Mouse (Mus musculus) ovary, postnatal 10 days (tissue): ENCODE results near the gene Tmem104.

ENCODE experiments used
- DNase-seq: peaks from one replicate; pipeline ENCODE4 v3.0.0; 2022; ENCODE audit warnings: low spot score

Tmem104 gene

GRCm38 (mm10) chr11:115231924-115232323 is 44.6 kb downstream of the Tmem104 start:
- DNase-seq, result no peak

- no peak for DNase-seq
Measured at GRCm38 (mm10) chr11:115232889-115233288, 45.6 kb downstream of the Tmem104 start.

GRCm38 (mm10) chr11:115233526-115234290 is 46.4 kb downstream of the Tmem104 start:
- DNase-seq, result no peak

- no peak for DNase-seq
Measured at GRCm38 (mm10) chr11:115234320-115235044, 47.2 kb downstream of the Tmem104 start.

- DNase-seq, result no peak
Measured at GRCm38 (mm10) chr11:115236570-115236969, 49.3 kb downstream of the Tmem104 start.

- DNase-seq, result no peak
Measured at GRCm38 (mm10) chr11:115241402-115241801, 54.1 kb downstream of the Tmem104 start.

- DNase-seq, result no peak
Measured at GRCm38 (mm10) chr11:115242746-115243145, 55.5 kb downstream of the Tmem104 start.

- no peak for DNase-seq
Measured at GRCm38 (mm10) chr11:115243783-115244182, 56.5 kb downstream of the Tmem104 start.

- no peak for DNase-seq
Measured at GRCm38 (mm10) chr11:115244840-115245239, 57.6 kb downstream of the Tmem104 start.

GRCm38 (mm10) chr11:115246386-115246785 is 59.1 kb downstream of the Tmem104 start:
- no peak for DNase-seq

- no peak for DNase-seq
Measured at GRCm38 (mm10) chr11:115247240-115247639, 60.0 kb downstream of the Tmem104 start.

GRCm38 (mm10) chr11:115247945-115248344 is 60.7 kb downstream of the Tmem104 start:
- no peak for DNase-seq

- no peak for DNase-seq
Measured at GRCm38 (mm10) chr11:115249721-115250404, 62.6 kb downstream of the Tmem104 start.

- no peak for DNase-seq
Measured at GRCm38 (mm10) chr11:115250405-115251090, 63.3 kb downstream of the Tmem104 start.

- DNase-seq, result no peak
Measured at GRCm38 (mm10) chr11:115251258-115251657, 64.0 kb downstream of the Tmem104 start.

- no peak for DNase-seq
Measured at GRCm38 (mm10) chr11:115257775-115258510, 70.7 kb downstream of the Tmem104 start.

GRCm38 (mm10) chr11:115259134-115259533 is 71.8 kb downstream of the Tmem104 start:
- no peak for DNase-seq

GRCm38 (mm10) chr11:115262954-115263353 is 75.7 kb downstream of the Tmem104 start:
- DNase-seq, result no peak

- no peak for DNase-seq
Measured at GRCm38 (mm10) chr11:115264136-115264861, 77.0 kb downstream of the Tmem104 start.

- DNase-seq, result no peak
Measured at GRCm38 (mm10) chr11:115264862-115265668, 77.8 kb downstream of the Tmem104 start.
